Mouse (Mus musculus): Measurements from ENCODE around the gene Mpg. TPM values are rescaled to one million over a fixed set of nuclear protein-coding genes. Genes with fewer than 3 reads are reported as not detected.

The Mpg gene
- polyA plus RNA-seq, 1 experiment from 2014 or later, result 45.2 TPM

DNA sequence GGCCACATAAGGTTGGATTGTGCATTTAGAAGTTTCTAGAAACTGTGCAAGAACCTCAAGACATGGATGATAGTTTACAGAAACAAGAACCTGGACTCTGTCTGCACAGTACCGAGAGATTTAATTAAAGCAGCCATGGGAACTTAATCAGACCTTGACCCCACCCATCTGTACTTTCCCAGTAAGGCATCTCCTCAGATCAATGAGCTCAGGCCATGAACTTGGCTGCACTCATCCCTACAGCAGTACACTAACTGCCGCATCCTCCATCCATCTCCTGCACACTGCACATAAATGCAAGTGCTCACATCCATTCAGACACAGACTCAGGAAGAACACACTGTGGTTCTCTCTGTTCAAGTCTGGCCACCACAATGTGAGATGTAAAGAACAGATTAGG, 54.3 kb downstream of the Mpg start:
- 74% methylated on average over 2 of the region's 2 CpGs for WGBS
- no peak for DNase-seq (ENCODE audit: low spot score)
- Histone ChIP-seq H3K4me3 (no peak overlapping the region), H3K9me3 (replicated peaks) (no peaks in the 10 kb centered on the region), H3K27me3 (ENCODE audit: low read depth, poor library complexity, severe bottlenecking) (peaks cover 40% of the 10 kb centered on the region), H3K27ac (no peak overlapping the region), H3K36me3 (no peaks in the 10 kb centered on the region), H3K4me1 (no peaks in the 10 kb centered on the region)

DNA sequence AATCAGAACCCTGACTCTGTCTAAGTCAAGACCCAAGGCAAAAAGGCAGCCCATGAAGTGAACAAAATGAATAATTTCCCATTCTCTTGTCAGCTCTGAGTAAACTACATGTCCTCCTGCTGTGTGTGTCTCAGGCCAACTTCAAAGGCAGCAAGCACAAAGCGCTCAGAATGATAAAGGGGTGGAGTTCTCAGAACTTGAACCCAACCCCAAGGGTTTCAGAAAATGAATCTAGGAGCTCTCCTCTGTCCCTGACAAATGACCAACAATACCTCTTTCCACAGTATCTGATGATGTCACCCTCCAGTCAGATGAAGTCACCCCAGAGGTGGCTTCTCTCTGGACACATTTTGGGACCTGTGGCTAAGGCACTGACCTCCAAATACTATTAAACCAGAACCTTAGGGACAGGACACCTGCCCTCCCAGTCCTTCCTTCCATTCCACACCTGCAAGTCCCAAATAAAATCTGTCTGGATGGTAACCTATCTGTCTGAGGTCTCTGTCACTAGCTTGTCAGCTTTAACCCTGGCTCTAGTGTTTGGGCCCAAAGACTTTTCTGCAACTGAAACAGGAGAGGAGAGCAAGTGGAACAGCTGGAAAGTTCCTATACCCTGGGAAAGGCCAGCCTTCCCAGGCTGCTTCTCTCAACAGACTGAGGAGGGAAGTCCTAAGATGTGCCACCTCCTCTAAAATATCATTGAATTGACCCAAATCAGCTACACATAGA, 55.3 kb downstream of the Mpg start:
- peaks cover 36% of the 10 kb centered on the region for H3K27me3 ChIP-seq (ENCODE audit: low read depth, poor library complexity, severe bottlenecking)
- no peak for DNase-seq (ENCODE audit: low spot score)
- H3K9me3 ChIP-seq (replicated peaks), result no peaks in the 10 kb centered on the region
- H3K27ac ChIP-seq, result no peak overlapping the region
- H3K36me3 ChIP-seq, result no peaks in the 10 kb centered on the region
- no peak overlapping the region for H3K4me3 ChIP-seq
- WGBS, result 88% methylated on average over 1 of the region's 1 CpGs
- no peaks in the 10 kb centered on the region for H3K4me1 ChIP-seq

Other genes with a start within 250 kb of the Mpg start
- 1.1 and 2.0 TPM in 2 replicates for gene Nsg2, start 226.0 kb upstream of the Mpg start, polyA plus RNA-seq (2016; fragmentation: Nextera tagmentation; extraction: Ambion mirVana)
- not detected in 2 replicates for gene Il9r, start 26.2 kb upstream of the Mpg start, polyA plus RNA-seq (2016; fragmentation: Nextera tagmentation; extraction: Ambion mirVana)
- 115 and 121 TPM in 2 replicates for gene Snrnp25, start 21.1 kb upstream of the Mpg start, polyA plus RNA-seq (2016; fragmentation: Nextera tagmentation; extraction: Ambion mirVana)
- 28.1 and 31.1 TPM in 2 replicates for gene Rhbdf1, start 4.2 kb upstream of the Mpg start, polyA plus RNA-seq (2016; fragmentation: Nextera tagmentation; extraction: Ambion mirVana)
- 43.7 and 51.8 TPM in 2 replicates for gene Nprl3, start 41.2 kb downstream of the Mpg start, polyA plus RNA-seq (2016; fragmentation: Nextera tagmentation; extraction: Ambion mirVana)
- 2,528 and 3,017 TPM in 2 replicates for gene Hba-x, start 49.9 kb downstream of the Mpg start, polyA plus RNA-seq (2016; fragmentation: Nextera tagmentation; extraction: Ambion mirVana)
- gene Hba-a1, start 57.0 kb downstream of the Mpg start, polyA plus RNA-seq (2016; fragmentation: Nextera tagmentation; extraction: Ambion mirVana), result 1,811 and 2,033 TPM in 2 replicates
- 5.7 and 5.9 TPM in 2 replicates for gene Hbq1b, start 60.5 kb downstream of the Mpg start, polyA plus RNA-seq (2016; fragmentation: Nextera tagmentation; extraction: Ambion mirVana)
- 3,476 and 3,759 TPM in 2 replicates for gene Hba-a2, start 70.0 kb downstream of the Mpg start, polyA plus RNA-seq (2016; fragmentation: Nextera tagmentation; extraction: Ambion mirVana)
- not detected in 2 replicates for gene Hbq1a, start 73.6 kb downstream of the Mpg start, polyA plus RNA-seq (2016; fragmentation: Nextera tagmentation; extraction: Ambion mirVana)
- 25.0 and 31.3 TPM in 2 replicates for gene Sh3pxd2b, start 121.3 kb downstream of the Mpg start, polyA plus RNA-seq (2016; fragmentation: Nextera tagmentation; extraction: Ambion mirVana)
- gene Ubtd2, start 228.9 kb downstream of the Mpg start, polyA plus RNA-seq (2016; fragmentation: Nextera tagmentation; extraction: Ambion mirVana), result 74.2 and 82.0 TPM in 2 replicates